Mouse (Mus musculus) G1E (cell line): ENCODE measurements around the gene Abhd12b. TPM values are rescaled to one million over a fixed set of nuclear protein-coding genes. Genes with fewer than 3 reads are reported as not detected.

ENCODE experiments used
- ATAC-seq: 2 replicates; pipeline ENCODE4 v1.8.0; 2016; ENCODE audit warnings: mild to moderate bottlenecking; ENCODE audit not compliant: insufficient number of reproducible peaks, poor library complexity, low FRiP score, severe bottlenecking; ENCODE audit errors: extremely low read depth
- DNase-seq: peaks from one replicate; pipeline ENCODE4 v3.0.0; 2012; ENCODE audit warnings: low spot score
- H3K27me3 ChIP-seq: 2 replicates; pipeline ENCODE4 v1.6.1; 2012; ENCODE audit warnings: mild to moderate bottlenecking, low read length, inconsistent platforms; ENCODE audit not compliant: insufficient read depth
- H3K36me3 ChIP-seq: replicated peaks from 2 replicates; pipeline ENCODE3; 2012; ENCODE audit warnings: mild to moderate bottlenecking, inconsistent platforms
- H3K4me1 ChIP-seq: 2 replicates; pipeline ENCODE4 v1.6.1; 2012; ENCODE audit warnings: low read depth, low read length, inconsistent platforms, mixed read lengths; ENCODE audit not compliant: insufficient read depth
- H3K4me3 ChIP-seq: 2 replicates; pipeline ENCODE4 v1.5.1; 2012; ENCODE audit warnings: low read depth, mild to moderate bottlenecking, inconsistent platforms, low read length, moderate library complexity, mixed read lengths
- H3K9me3 ChIP-seq: replicated peaks from 2 replicates; pipeline ENCODE4 v1.6.1; 2012; ENCODE audit warnings: inconsistent platforms
- CTCF ChIP-seq: IDR thresholded peaks from 2 replicates; pipeline ENCODE4 v1.5.1; 2012; ENCODE audit warnings: low read depth, low read length, inconsistent platforms, mixed read lengths
- GATA1 ChIP-seq: IDR thresholded peaks from 2 replicates; pipeline ENCODE4 v1.6.1; 2012; ENCODE audit warnings: borderline replicate concordance, low read length, inconsistent platforms, mixed read lengths
- GATA2 ChIP-seq: IDR thresholded peaks from 2 replicates; pipeline ENCODE4 v1.6.1; 2012; ENCODE audit warnings: low read depth, low read length, inconsistent platforms, borderline replicate concordance
- POLR2AphosphoS5 ChIP-seq: IDR thresholded peaks from 2 replicates; pipeline ENCODE4 v1.6.1; 2012; ENCODE audit warnings: low read depth, low read length, inconsistent platforms; ENCODE audit not compliant: insufficient replicate concordance
- TAL1 ChIP-seq: conservative IDR thresholded peaks from 2 replicates; pipeline ENCODE4 v1.6.1; 2012; ENCODE audit warnings: low read depth, low read length, inconsistent platforms, mixed read lengths
- polyA plus RNA-seq: library from polyadenylated mRNA; stranded (reverse); fragments of >175 nt; gene quantifications from 2 replicates; pipeline ENCODE4 v1.2.3, GENCODE M21; 2012
- total RNA-seq, 2 experiments: library from RNA; stranded (forward) in 1 of 2; stranded (reverse) in 1 of 2; fragments of 200-1000 nt in 1 of 2; fragments of >200 nt in 1 of 2; fragmentation: Nextera tagmentation in 1 of 2; gene quantifications; 2 replicates each; pipeline ENCODE4 v1.2.3; 2014 to 2017

The Abhd12b gene
- total and polyA plus RNA-seq, 3 experiments, result 0.11 TPM; not detected in 2

GRCm38 (mm10) chr12:70213601-70214000 is 59.7 kb downstream of the Abhd12b start:
- ATAC-seq (no peak), DNase-seq (no peak)
- no peaks in the 10 kb centered on the region for H3K36me3 ChIP-seq
- H3K4me3 ChIP-seq, result no peak overlapping the region
- no peaks in the 10 kb centered on the region for H3K9me3 ChIP-seq
- TF ChIP-seq CTCF (no peak), GATA2 (no peak), TAL1 (no peak), POLR2AphosphoS5 (no peak), GATA1 (no peak)
- H3K27me3 ChIP-seq, result peaks cover 7% of the 10 kb centered on the region; the same call in 1 of the 2 replicates
- H3K4me1 ChIP-seq, result no peaks in the 10 kb centered on the region

DNA sequence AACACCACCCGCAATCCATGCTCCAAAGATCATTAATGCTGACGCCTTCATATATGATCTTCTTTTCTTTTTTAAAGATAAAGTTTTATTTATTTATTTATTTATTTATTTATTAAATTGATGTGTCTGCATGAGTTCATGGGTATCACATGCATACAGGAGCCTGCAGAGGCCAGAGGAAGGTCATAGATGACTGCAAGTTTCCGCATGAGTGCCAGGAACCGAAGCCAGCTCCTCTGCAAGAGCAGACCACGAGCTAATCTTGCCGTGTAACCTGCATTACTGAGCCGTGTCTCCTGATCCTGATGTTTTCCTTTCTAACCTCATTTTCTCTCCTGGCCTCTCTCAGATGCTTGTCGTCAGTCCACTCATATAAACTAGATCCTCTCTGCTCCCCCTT is 60.3 kb downstream of the Abhd12b start:
- H3K4me3 ChIP-seq, result no peak overlapping the region
- no peaks in the 10 kb centered on the region for H3K9me3 ChIP-seq
- no peaks in the 10 kb centered on the region for H3K4me1 ChIP-seq
- DNase-seq, result no peak
- no peak for TF ChIP-seq GATA2
- no peak for TF ChIP-seq POLR2AphosphoS5
- TF ChIP-seq CTCF, result no peak
- TF ChIP-seq TAL1, result no peak
- no peak for TF ChIP-seq GATA1
- no peak for ATAC-seq
- no peaks in the 10 kb centered on the region for H3K36me3 ChIP-seq
- 0 out of 2 replicates have a peak, but pooled peaks cover 5% of the 10 kb centered on the region for H3K27me3 ChIP-seq

GRCm38 (mm10) chr12:70216229-70216800 is 62.4 kb downstream of the Abhd12b start:
- H3K27me3 ChIP-seq, result peaks cover 10% of the 10 kb centered on the region
- H3K4me3 ChIP-seq, result no peak overlapping the region
- DNase-seq (no peak), ATAC-seq (no peak)
- no peak for TF ChIP-seq CTCF
- no peak for TF ChIP-seq GATA2
- TF ChIP-seq TAL1, result no peak
- TF ChIP-seq POLR2AphosphoS5, result no peak
- no peak for TF ChIP-seq GATA1
- no peaks in the 10 kb centered on the region for H3K9me3 ChIP-seq
- no peaks in the 10 kb centered on the region for H3K36me3 ChIP-seq
- H3K4me1 ChIP-seq, result no peaks in the 10 kb centered on the region

GRCm38 (mm10) chr12:70218795-70219540 is 65.0 kb downstream of the Abhd12b start:
- Histone ChIP-seq H3K9me3 (no peaks in the 10 kb centered on the region), H3K4me3 (no peak overlapping the region), H3K27me3 (peaks cover 6% of the 10 kb centered on the region), H3K36me3 (no peaks in the 10 kb centered on the region), H3K4me1 (no peaks in the 10 kb centered on the region)
- TF ChIP-seq GATA2 (no peak), POLR2AphosphoS5 (no peak), GATA1 (no peak), CTCF (no peak), TAL1 (no peak)
- DNase-seq (no peak), ATAC-seq (no peak)

GRCm38 (mm10) chr12:70221425-70221824 is 67.5 kb downstream of the Abhd12b start:
- no peaks in the 10 kb centered on the region for H3K4me1 ChIP-seq
- ATAC-seq, result no peak
- H3K36me3 ChIP-seq, result no peaks in the 10 kb centered on the region
- H3K27me3 ChIP-seq, result peaks cover 11% of the 10 kb centered on the region
- H3K9me3 ChIP-seq, result no peaks in the 10 kb centered on the region
- TF ChIP-seq TAL1 (no peak), CTCF (no peak), GATA2 (no peak), POLR2AphosphoS5 (no peak), GATA1 (no peak)
- DNase-seq, result no peak
- H3K4me3 ChIP-seq, result no peak overlapping the region

GRCm38 (mm10) chr12:70223331-70223730 is 69.4 kb downstream of the Abhd12b start:
- no peak overlapping the region for H3K4me3 ChIP-seq
- no peaks in the 10 kb centered on the region for H3K9me3 ChIP-seq
- ATAC-seq (no peak), DNase-seq (no peak)
- peaks cover 19% of the 10 kb centered on the region for H3K27me3 ChIP-seq
- TF ChIP-seq GATA2 (no peak), POLR2AphosphoS5 (no peak), TAL1 (no peak), CTCF (no peak), GATA1 (no peak)
- no peaks in the 10 kb centered on the region for H3K4me1 ChIP-seq
- H3K36me3 ChIP-seq, result no peaks in the 10 kb centered on the region
